Mouse (Mus musculus) granulocyte monocyte progenitor cell, adult 5-6 weeks (primary cell): ENCODE data around the gene Rnd2. TPM values are rescaled to one million over a fixed set of nuclear protein-coding genes. Genes with fewer than 3 reads are reported as not detected.

Experiments used
- ATAC-seq: replicated peaks from 2 replicates; pipeline ENCODE4 v1.8.0; 2016; ENCODE audit warnings: mild to moderate bottlenecking, moderate TSS enrichment, inconsistent platforms; ENCODE audit not compliant: poor library complexity, severe bottlenecking
- total RNA-seq, 2 experiments: library from RNA; stranded (forward) in 1 of 2; stranded (reverse) in 1 of 2; fragments of 200-712, 200-1000 nt in 1 of 2; fragments of >200 nt in 1 of 2; fragmentation: Nextera tagmentation in 1 of 2; gene quantifications; 2 replicates each; pipeline ENCODE4 v1.2.3; 2014 to 2017

Gene Rnd2
- total RNA-seq, 2 experiments from 2014 or later, result 0.52 to 1.4 TPM

DNA sequence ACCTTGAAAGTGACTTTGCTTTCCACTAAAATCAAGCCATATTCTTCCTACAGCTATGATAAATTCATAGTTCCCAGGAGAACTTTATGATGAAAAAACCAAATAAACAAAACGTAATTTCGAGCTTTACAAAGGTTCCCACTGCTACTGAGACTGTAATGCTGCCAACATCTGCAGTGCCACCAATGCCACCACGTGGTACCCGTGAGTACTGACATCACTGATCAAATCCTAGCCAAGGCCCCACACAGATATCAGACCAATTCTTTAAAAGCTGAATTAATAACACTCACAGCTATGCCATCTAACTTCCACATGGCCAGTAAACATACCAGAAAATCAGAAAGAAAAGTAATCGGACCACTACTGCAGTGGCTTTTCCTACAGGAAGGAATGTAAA lies 54.1 kb downstream of the Rnd2 start:
- no peak for ATAC-seq

DNA sequence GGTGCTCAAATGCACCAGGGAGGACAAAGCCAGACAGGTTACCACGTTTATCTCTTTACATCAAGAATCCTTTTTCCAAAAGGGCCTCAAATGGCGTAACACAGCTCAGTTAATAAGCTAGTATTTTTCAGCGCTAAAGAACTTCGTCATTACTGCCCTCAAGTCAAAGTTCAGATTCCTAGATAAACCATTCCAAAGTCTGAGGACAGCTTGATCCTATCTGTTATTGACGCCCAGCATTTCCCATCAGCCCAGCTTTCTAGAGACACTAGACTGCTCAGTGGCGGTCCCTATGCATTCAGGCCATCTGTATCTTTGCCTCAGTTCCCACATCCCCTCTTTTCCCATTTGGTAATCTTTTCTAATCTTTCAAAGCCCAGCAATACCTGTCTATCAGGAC lies 54.6 kb downstream of the Rnd2 start:
- ATAC-seq, result no peak

Other genes with a start within 250 kb of the Rnd2 start
- 15.2 and 31.0 TPM in 2 replicates for gene Ezh1, start 238.5 kb upstream of the Rnd2 start, total RNA-seq (2014; fragmentation: Nextera tagmentation)
- gene Ezh1, start 238.5 kb upstream of the Rnd2 start, total RNA-seq (2017), result 13.6 and 17.7 TPM in 2 replicates
- gene Ramp2, start 219.0 kb upstream of the Rnd2 start, total RNA-seq (2014; fragmentation: Nextera tagmentation), result not detected in 2 replicates
- 0.98 and 1.4 TPM in 2 replicates for gene Ramp2, start 219.0 kb upstream of the Rnd2 start, total RNA-seq (2017)
- gene Vps25, start 211.3 kb upstream of the Rnd2 start, total RNA-seq (2014; fragmentation: Nextera tagmentation), result 176 and 203 TPM in 2 replicates
- gene Vps25, start 211.3 kb upstream of the Rnd2 start, total RNA-seq (2017), result 76.7 and 80.4 TPM in 2 replicates
- not detected in 2 replicates for gene Wnk4, start 204.4 kb upstream of the Rnd2 start, total RNA-seq (2014; fragmentation: Nextera tagmentation)
- gene Wnk4, start 204.4 kb upstream of the Rnd2 start, total RNA-seq (2017), result 2.6 TPM in 1 of 2 replicates, not detected in the other
- not detected in 2 replicates for gene Cntd1, start 186.0 kb upstream of the Rnd2 start, total RNA-seq (2014; fragmentation: Nextera tagmentation)
- 0.72 and 3.3 TPM in 2 replicates for gene Cntd1, start 186.0 kb upstream of the Rnd2 start, total RNA-seq (2017)
- 53.2 and 61.3 TPM in 2 replicates for gene Coa3, start 185.9 kb upstream of the Rnd2 start, total RNA-seq (2014; fragmentation: Nextera tagmentation)
- gene Coa3, start 185.9 kb upstream of the Rnd2 start, total RNA-seq (2017), result 32.3 and 35.5 TPM in 2 replicates
- gene Becn1, start 162.7 kb upstream of the Rnd2 start, total RNA-seq (2014; fragmentation: Nextera tagmentation), result 58.4 and 81.1 TPM in 2 replicates
- 177 and 214 TPM in 2 replicates for gene Becn1, start 162.7 kb upstream of the Rnd2 start, total RNA-seq (2017)
- gene Psme3, start 148.8 kb upstream of the Rnd2 start, total RNA-seq (2014; fragmentation: Nextera tagmentation), result 163 and 205 TPM in 2 replicates
- gene Psme3, start 148.8 kb upstream of the Rnd2 start, total RNA-seq (2017), result 121 and 138 TPM in 2 replicates
- 2.8 and 3.7 TPM in 2 replicates for gene Aoc2, start 139.9 kb upstream of the Rnd2 start, total RNA-seq (2014; fragmentation: Nextera tagmentation)
- gene Aoc2, start 139.9 kb upstream of the Rnd2 start, total RNA-seq (2017), result 1.8 and 2.0 TPM in 2 replicates
- gene Aoc3, start 134.4 kb upstream of the Rnd2 start, total RNA-seq (2014; fragmentation: Nextera tagmentation), result not detected in 2 replicates
- not detected in 2 replicates for gene Aoc3, start 134.4 kb upstream of the Rnd2 start, total RNA-seq (2017)
- not detected in 2 replicates for gene G6pc, start 97.4 kb upstream of the Rnd2 start, total RNA-seq (2014; fragmentation: Nextera tagmentation)
- not detected in 2 replicates for gene G6pc, start 97.4 kb upstream of the Rnd2 start, total RNA-seq (2017)
- gene Aarsd1, start 47.4 kb upstream of the Rnd2 start, total RNA-seq (2014; fragmentation: Nextera tagmentation), result 59.3 and 82.3 TPM in 2 replicates
- 63.1 and 74.5 TPM in 2 replicates for gene Aarsd1, start 47.4 kb upstream of the Rnd2 start, total RNA-seq (2017)
- gene Gm27029, start 40.2 kb upstream of the Rnd2 start, total RNA-seq (2014; fragmentation: Nextera tagmentation), result 6.6 TPM in 1 of 2 replicates, not detected in the other
- 7.8 TPM in 1 of 2 replicates, not detected in the other for gene Gm27029, start 40.2 kb upstream of the Rnd2 start, total RNA-seq (2017)
- gene Rundc1, start 39.9 kb upstream of the Rnd2 start, total RNA-seq (2014; fragmentation: Nextera tagmentation), result 5.7 and 8.1 TPM in 2 replicates
- gene Rundc1, start 39.9 kb upstream of the Rnd2 start, total RNA-seq (2017), result 4.3 and 6.0 TPM in 2 replicates
- 0.49 and 2.7 TPM in 2 replicates for gene Ptges3l, start 39.7 kb upstream of the Rnd2 start, total RNA-seq (2014; fragmentation: Nextera tagmentation)
- 0.52 and 9.1 TPM in 2 replicates for gene Ptges3l, start 39.7 kb upstream of the Rnd2 start, total RNA-seq (2017)
- 1,057 and 1,193 TPM in 2 replicates for gene Rpl27, start 22.7 kb upstream of the Rnd2 start, total RNA-seq (2014; fragmentation: Nextera tagmentation)
- 795 and 2,552 TPM in 2 replicates for gene Rpl27, start 22.7 kb upstream of the Rnd2 start, total RNA-seq (2017)
- 26.9 and 29.5 TPM in 2 replicates for gene Ifi35, start 16.6 kb upstream of the Rnd2 start, total RNA-seq (2014; fragmentation: Nextera tagmentation)
- 27.7 and 33.0 TPM in 2 replicates for gene Ifi35, start 16.6 kb upstream of the Rnd2 start, total RNA-seq (2017)
- 77.1 and 85.8 TPM in 2 replicates for gene Vat1, start 1.2 kb downstream of the Rnd2 start, total RNA-seq (2014; fragmentation: Nextera tagmentation)
- 56.3 and 66.2 TPM in 2 replicates for gene Vat1, start 1.2 kb downstream of the Rnd2 start, total RNA-seq (2017)
- gene Brca1, start 87.0 kb downstream of the Rnd2 start, total RNA-seq (2014; fragmentation: Nextera tagmentation), result 26.6 and 34.0 TPM in 2 replicates
- gene Brca1, start 87.0 kb downstream of the Rnd2 start, total RNA-seq (2017), result 38.5 and 39.0 TPM in 2 replicates
- 33.2 and 45.0 TPM in 2 replicates for gene Nbr1, start 87.2 kb downstream of the Rnd2 start, total RNA-seq (2014; fragmentation: Nextera tagmentation)
- gene Nbr1, start 87.2 kb downstream of the Rnd2 start, total RNA-seq (2017), result 38.6 and 41.4 TPM in 2 replicates
- gene Tmem106a, start 117.2 kb downstream of the Rnd2 start, total RNA-seq (2014; fragmentation: Nextera tagmentation), result 4.3 and 6.3 TPM in 2 replicates
- gene Tmem106a, start 117.2 kb downstream of the Rnd2 start, total RNA-seq (2017), result 0.78 and 1.4 TPM in 2 replicates
- not detected in 2 replicates for gene Gm11634, start 134.3 kb downstream of the Rnd2 start, total RNA-seq (2014; fragmentation: Nextera tagmentation)
- not detected in 2 replicates for gene Gm11634, start 134.3 kb downstream of the Rnd2 start, total RNA-seq (2017)
- 6.4 and 28.8 TPM in 2 replicates for gene Rdm1, start 162.2 kb downstream of the Rnd2 start, total RNA-seq (2014; fragmentation: Nextera tagmentation)
- 6.2 and 17.0 TPM in 2 replicates for gene Rdm1, start 162.2 kb downstream of the Rnd2 start, total RNA-seq (2017)
- gene Arl4d, start 200.5 kb downstream of the Rnd2 start, total RNA-seq (2014; fragmentation: Nextera tagmentation), result 1.1 TPM in 1 of 2 replicates, not detected in the other
- 0.34 and 0.77 TPM in 2 replicates for gene Arl4d, start 200.5 kb downstream of the Rnd2 start, total RNA-seq (2017)